Mouse (Mus musculus) heart, adult 2 months (tissue): ENCODE results near the gene Anks1b.

Experiments used
- CTCF ChIP-seq: fragments of 200-600 bp; IDR thresholded peaks from 2 replicates; pipeline ENCODE4 v1.8.1; 2022; ENCODE audit warnings: antibody characterized with exemption, mild to moderate bottlenecking, moderate library complexity
- EP300 ChIP-seq: fragments of 200-500 bp; IDR thresholded peaks from 2 replicates; pipeline ENCODE4 v1.6.1; 2011; ENCODE audit warnings: low read depth, low read length, control low read depth; ENCODE audit not compliant: insufficient read depth
- POLR2A ChIP-seq: fragments of 200-500 bp; IDR thresholded peaks from 2 replicates; pipeline ENCODE4 v1.6.1; 2011; ENCODE audit warnings: mild to moderate bottlenecking, low read depth, low read length, control low read depth; ENCODE audit not compliant: insufficient read depth

- no peak for TF ChIP-seq EP300
- no peak for TF ChIP-seq CTCF
- TF ChIP-seq POLR2A, result no peak
Observed at GRCm38 (mm10) chr10:90596576-90596975, 723.3 kb downstream of the Anks1b start.
